Mouse (Mus musculus) liver, embryonic 11.5 days (tissue): ENCODE data around the gene Klb. TPM values are rescaled to one million over a fixed set of nuclear protein-coding genes. Genes with fewer than 3 reads are reported as not detected.

Experiments
- ATAC-seq: fragments of 200-750 bp; cut with Nextera tagmentation; replicated peaks from 2 replicates; pipeline ENCODE4 v1.8.0; 2017; ENCODE audit warnings: moderate number of reproducible peaks, mild to moderate bottlenecking, moderate TSS enrichment, moderate library complexity; ENCODE audit not compliant: low FRiP score
- DNase-seq: peaks from one replicate; pipeline ENCODE4 v3.0.0-alpha.2; 2017; ENCODE audit warnings: low spot score
- H3K27ac ChIP-seq: fragments of 300-500 bp; sonication (generic); 2 replicates; pipeline ENCODE4 v1.5.1; 2014; ENCODE audit warnings: mild to moderate bottlenecking, low read depth, low read length, control low read depth
- H3K27me3 ChIP-seq: fragments of 300-500 bp; sonication (generic); replicated peaks from 2 replicates; pipeline ENCODE4 v1.6.1; 2014; ENCODE audit warnings: low read length, mixed read lengths; ENCODE audit not compliant: control insufficient read depth, insufficient read depth
- H3K36me3 ChIP-seq: fragments of 300-500 bp; sonication (generic); 2 replicates; pipeline ENCODE4 v1.6.1; 2014; ENCODE audit warnings: mild to moderate bottlenecking, low read length, moderate library complexity, mixed read lengths; ENCODE audit not compliant: control insufficient read depth, insufficient read depth
- H3K4me1 ChIP-seq: fragments of 300-500 bp; sonication (generic); replicated peaks from 2 replicates; pipeline ENCODE4 v1.6.1; 2014; ENCODE audit warnings: low read length, mixed read lengths; ENCODE audit not compliant: control insufficient read depth, insufficient read depth
- H3K4me2 ChIP-seq: fragments of 300-500 bp; sonication (generic); 2 replicates; pipeline ENCODE4 v1.6.1; 2014; ENCODE audit warnings: mild to moderate bottlenecking, control low read depth, moderate library complexity
- H3K4me3 ChIP-seq: fragments of 300-500 bp; sonication (generic); 2 replicates; pipeline ENCODE4 v1.5.1; 2014; ENCODE audit warnings: low read depth, low read length, control low read depth
- H3K9ac ChIP-seq: fragments of 300-500 bp; sonication (generic); 2 replicates; pipeline ENCODE4 v1.6.1; 2014; ENCODE audit warnings: low read depth, low read length, control low read depth
- H3K9me3 ChIP-seq: fragments of 300-500 bp; sonication (generic); 2 replicates; pipeline ENCODE4 v1.6.1; 2016; ENCODE audit warnings: low read length, inconsistent platforms, mixed read lengths; ENCODE audit not compliant: control insufficient read depth
- WGBS: fragments of 180-500 bp; shearing (Covaris S2); extraction: QIAGEN DNeasy Blood & Tissue Kit; methylation state at CpG from one replicate; pipeline ENCODE4 v1.1.7; 2014; 5-methylcytosine and 5-hydroxymethylcytosine counted together
- polyA plus RNA-seq: library from polyadenylated mRNA; unstranded; fragments of >200 nt; fragmentation: Nextera tagmentation; extraction: Ambion mirVana; gene quantifications from 2 replicates; pipeline ENCODE4 v1.2.1, GENCODE M21; 2014

Gene Klb
- polyA plus RNA-seq, 1 experiment from 2014 or later, result 10.8 TPM

DNA sequence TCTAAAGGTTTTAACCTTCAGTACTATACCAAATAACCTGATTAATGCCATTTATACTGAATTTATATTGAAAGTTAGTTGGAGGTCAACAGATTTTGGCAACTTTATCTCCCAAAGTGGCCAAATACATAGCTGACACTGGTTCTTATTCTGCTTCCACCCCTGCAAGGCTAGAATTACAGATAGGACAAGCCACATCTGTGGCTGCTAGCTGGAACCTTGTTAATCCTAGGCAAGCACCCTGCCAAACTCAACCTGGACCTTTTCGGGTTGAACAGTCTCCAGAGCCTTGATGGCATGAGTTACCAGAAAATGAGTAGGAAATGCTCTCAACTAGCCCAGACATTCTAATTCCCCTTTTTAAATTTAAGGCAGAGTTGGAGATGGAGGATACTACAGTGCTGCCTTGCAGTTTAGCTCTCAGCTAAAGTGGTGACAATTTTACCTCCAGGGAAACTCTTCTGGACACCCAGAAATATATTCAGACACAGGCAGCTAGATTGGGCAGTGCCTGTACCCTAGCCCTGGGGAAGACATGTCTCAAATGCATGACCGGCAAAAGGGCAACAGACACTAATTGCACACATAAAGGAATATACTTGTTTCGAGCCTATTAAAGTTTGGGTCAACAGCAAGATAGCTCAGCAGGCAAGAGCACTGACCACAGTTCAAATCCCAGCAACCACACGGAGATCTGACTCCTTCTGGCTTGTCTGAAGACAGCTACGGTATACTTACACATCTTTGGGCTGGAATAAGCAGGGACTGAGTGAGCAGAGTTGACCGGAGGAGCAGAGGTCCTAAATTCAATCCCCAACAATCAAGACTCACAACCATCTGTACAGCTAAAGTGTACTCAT is 39.1 kb downstream of the Klb start:
- no peak for DNase-seq
- ATAC-seq, result no peak
- H3K27me3 ChIP-seq, result no peaks in the 10 kb centered on the region
- no peak overlapping the region for H3K9ac ChIP-seq
- peaks cover 15% of the 10 kb centered on the region for H3K4me1 ChIP-seq
- WGBS, result 70% methylated on average over 6 of the region's 6 CpGs
- H3K36me3 ChIP-seq, result peaks cover 27% of the 10 kb centered on the region
- H3K4me2 ChIP-seq, result no peak overlapping the region
- no peak overlapping the region; the same call in 1 of the 2 replicates for H3K27ac ChIP-seq
- H3K9me3 ChIP-seq, result no peaks in the 10 kb centered on the region
- no peak overlapping the region for H3K4me3 ChIP-seq

DNA sequence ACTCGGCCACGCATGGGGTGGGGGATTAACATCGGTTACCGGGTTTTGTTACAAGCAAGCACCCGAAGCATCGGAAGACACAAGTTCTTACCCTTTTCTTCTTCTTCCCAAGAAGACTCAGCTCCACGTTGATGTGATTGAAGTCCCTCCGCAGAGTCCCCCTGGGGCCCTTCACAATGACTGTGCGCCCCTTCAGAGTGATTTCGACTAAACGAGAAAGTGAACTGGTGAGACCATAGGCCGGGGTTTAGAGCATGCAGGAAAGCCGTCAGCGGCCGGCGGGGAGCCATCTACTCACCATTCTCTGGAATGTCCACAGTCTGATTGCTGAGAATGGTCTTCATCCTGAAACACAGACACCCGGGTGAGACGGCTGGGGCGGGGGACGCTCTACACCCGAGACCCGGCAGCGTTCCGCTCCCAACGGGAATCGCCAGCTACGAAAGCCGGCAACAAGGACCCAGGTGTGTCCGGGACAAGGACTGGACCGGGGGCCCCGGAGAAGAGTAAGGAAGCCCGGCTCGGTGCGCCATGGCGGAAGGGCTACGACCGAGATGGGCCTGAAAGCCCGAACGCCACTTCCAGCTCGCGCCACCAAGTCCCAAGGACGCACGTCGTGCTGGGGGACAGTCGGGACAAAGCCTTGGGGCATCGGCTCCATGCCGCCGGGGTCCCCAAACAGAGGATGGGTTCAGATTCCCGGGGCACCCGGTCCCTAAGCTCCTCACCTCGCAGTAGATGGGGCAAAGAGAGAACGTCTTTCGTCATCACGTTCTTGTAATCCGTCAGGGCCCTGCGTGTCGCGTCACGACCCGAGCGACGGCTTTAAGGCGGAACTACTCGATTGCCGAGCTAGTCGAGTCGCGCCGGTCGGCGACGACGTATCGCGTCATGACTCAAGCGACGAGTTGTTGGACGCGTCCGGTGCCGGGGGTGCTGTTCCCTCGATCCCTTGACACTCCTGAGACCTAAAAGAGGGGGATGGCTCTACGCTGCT is 42.8 kb downstream of the Klb start, which contains the start of the genes Rpl9 and Lias:
Gene Rpl9, minus strand, starts transcription at position 797 of the 997 bp plus-strand sequence.
Gene Lias, plus strand, starts transcription at position 850 of the 997 bp plus-strand sequence.
- ATAC-seq (peak; percentile 90), DNase-seq (peak; percentile 94)
- H3K4me2 ChIP-seq, result peak within 1 kb of the TSS; percentile 95
- peak within 1 kb of the TSS; percentile 100 for H3K9ac ChIP-seq
- under 1% methylated on average over 83 of the region's 83 CpGs for WGBS
- no peaks in the 10 kb centered on the region for H3K9me3 ChIP-seq
- peaks cover 15% of the 10 kb centered on the region for H3K4me1 ChIP-seq
- H3K36me3 ChIP-seq, result peaks cover 33% of the 10 kb centered on the region
- peak within 1 kb of the TSS; percentile 96 for H3K4me3 ChIP-seq
- no peaks in the 10 kb centered on the region for H3K27me3 ChIP-seq
- H3K27ac ChIP-seq, result peak within 1 kb of the TSS; percentile 93

DNA sequence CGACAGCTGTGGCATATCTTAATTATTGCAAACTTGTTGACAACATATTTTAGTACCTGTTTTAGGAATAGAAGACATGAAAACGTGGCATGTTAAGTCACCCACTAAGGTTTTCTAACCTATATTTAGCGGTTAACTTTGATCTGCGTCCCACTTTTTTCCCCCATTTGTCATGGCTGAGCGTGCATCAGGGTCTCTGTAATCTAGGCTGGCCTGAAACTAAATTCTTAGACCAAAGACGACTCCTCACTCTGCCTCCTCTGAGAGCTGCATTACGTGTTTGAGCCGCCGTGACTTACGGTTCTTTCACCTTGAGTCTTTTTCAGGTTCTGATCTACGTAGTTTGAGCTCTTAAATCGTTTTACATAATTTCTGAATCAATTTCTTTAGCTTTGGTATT is 43.6 kb downstream of the Klb start:
- no peak overlapping the region for H3K27ac ChIP-seq
- peaks cover 15% of the 10 kb centered on the region for H3K4me1 ChIP-seq
- H3K4me3 ChIP-seq, result peak overlapping the region; percentile 96
- ATAC-seq (peak; percentile 42), DNase-seq (no peak)
- no peaks in the 10 kb centered on the region for H3K27me3 ChIP-seq
- peak overlapping the region; percentile 68 for H3K4me2 ChIP-seq
- peaks cover 35% of the 10 kb centered on the region for H3K36me3 ChIP-seq
- H3K9ac ChIP-seq, result peak overlapping the region; percentile 66
- 4% methylated on average over 12 of the region's 12 CpGs for WGBS
- H3K9me3 ChIP-seq, result no peaks in the 10 kb centered on the region

DNA sequence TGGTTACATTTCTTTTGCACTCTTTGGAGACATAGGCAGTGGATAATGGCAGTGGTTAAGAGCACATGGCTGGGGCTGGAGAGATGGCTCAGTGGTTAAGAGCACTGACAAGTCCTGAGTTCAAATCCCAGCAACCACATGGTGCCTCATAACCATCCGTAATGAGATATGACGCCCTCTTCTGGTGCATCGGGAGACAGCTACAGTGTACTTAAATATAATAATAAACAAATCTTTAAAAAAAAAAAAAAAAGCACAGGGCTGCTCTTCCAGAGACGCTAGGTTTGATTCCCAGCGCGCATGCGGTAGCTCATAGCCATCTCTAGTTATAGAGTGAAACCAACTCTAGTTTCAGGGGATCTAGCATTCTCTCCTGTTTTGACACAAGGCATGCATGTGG is 46.3 kb downstream of the Klb start:
- H3K9ac ChIP-seq, result no peak overlapping the region
- no peak overlapping the region for H3K4me3 ChIP-seq
- H3K4me2 ChIP-seq, result no peak overlapping the region
- no peaks in the 10 kb centered on the region for H3K9me3 ChIP-seq
- no peaks in the 10 kb centered on the region for H3K27me3 ChIP-seq
- WGBS, result 85% methylated on average over 7 of the region's 7 CpGs
- DNase-seq, result no peak
- ATAC-seq, result no peak
- H3K36me3 ChIP-seq, result peaks cover 19% of the 10 kb centered on the region
- peaks cover 6% of the 10 kb centered on the region for H3K4me1 ChIP-seq
- no peak overlapping the region for H3K27ac ChIP-seq

DNA sequence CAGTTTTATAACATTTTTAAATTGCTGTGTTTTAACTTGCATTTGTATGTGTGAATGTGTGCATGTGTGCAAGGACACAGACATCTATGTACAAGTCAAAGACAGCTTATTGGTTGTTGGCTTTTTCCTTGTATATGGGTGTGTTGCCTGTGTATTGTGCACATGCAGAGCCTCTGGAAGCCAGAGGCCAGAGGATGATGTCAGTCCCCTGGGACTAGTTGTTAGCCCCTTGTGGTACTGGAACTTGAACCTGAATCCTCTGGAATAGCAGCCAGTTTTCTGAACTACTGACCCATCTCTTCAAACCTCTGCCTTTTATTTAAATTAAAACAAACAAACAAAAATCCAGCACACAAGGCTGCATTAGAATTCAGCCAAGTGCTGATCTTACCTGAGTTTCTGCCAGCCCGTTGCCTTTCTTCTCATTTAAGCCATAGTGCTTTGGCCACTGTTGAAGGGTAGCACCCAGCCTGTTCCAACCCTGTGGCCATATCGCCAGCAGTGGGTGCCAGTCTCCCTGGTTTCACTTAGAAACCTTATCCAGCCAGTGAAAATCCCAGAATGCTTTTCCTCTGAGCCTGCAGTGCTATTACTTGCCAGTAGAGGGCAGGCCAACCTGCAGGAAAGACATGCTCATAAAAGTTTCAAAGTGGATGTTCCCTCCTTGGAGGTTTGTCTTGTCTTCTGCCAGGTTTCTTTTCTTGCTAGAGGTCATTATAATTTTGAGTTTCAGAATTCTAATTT is 53.3 kb downstream of the Klb start:
- Histone ChIP-seq H3K4me2 (no peak overlapping the region), H3K9ac (no peak overlapping the region), H3K27me3 (no peaks in the 10 kb centered on the region), H3K27ac (no peak overlapping the region), H3K9me3 (no peaks in the 10 kb centered on the region), H3K36me3 (peaks cover 21% of the 10 kb centered on the region), H3K4me1 (no peaks in the 10 kb centered on the region), H3K4me3 (no peak overlapping the region)
- 31% methylated on average over 2 of the region's 2 CpGs for WGBS
- ATAC-seq (peak; percentile 74; the same call in 1 of the 2 replicates), DNase-seq (peak; percentile 66)

DNA sequence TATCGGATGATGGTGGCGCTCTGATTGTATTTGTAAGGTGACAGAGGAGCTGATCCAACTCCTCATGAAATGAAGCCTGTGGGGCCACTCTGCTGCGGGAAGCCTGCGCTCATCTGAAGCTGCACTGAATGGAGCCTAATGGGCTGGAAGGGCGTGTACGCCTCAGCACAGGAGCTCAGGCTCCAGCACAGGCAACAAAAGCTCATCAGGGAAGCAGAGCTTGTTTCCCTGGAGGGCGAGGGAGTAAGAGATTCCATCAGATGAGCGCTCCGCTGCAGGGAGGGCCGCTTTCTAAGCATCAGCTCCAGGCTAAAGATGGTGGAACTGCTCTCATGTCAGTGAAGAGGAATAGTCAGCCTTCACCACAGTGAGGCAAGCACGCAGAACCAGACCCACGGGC is 59.9 kb downstream of the Klb start:
- ATAC-seq, result no peak
- no peak for DNase-seq
- Histone ChIP-seq H3K36me3 (peaks cover 10% of the 10 kb centered on the region), H3K4me3 (no peak overlapping the region), H3K9me3 (no peaks in the 10 kb centered on the region), H3K27me3 (no peaks in the 10 kb centered on the region), H3K9ac (no peak overlapping the region), H3K4me2 (no peak overlapping the region), H3K27ac (no peak overlapping the region), H3K4me1 (no peaks in the 10 kb centered on the region)
- 73% methylated on average over 12 of the region's 12 CpGs for WGBS

DNA sequence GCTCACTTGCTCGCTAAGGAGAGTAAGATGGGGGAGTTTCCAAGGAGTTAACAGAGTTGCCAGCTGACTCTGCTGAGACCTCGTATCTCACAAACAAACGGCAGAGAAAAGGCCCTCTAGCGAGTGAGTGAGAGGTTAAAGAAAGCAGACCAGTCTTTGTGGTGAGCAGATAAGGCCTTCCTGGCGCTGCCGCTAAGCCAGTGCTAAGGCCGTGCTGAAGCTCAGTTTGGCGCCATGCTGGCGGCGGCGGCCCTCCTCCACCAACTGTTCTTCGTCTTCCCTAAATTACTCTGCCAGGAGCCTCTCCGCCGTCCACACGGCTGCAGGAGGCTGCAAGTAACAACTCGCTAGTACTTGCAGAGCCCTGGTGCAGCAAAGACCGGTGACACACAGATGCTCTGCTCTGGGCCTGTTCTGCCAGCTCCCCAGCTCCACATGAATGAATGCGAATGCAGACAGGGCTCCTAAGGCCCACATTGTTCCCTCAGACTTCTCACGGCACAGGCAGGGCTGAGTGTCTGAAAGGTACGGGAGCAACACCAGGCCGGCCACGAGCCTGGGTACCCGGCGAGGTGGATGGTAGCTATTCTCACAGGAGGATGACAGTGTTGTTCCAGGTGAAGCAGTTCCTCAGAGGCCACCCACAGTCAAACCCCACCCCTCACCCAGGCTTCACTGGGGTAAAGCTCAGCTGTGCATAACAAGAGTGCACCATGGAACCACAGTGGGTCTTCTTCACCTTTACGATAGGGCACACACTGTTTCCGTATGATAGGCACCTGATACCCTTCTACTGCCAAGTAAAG is 67.7 kb downstream of the Klb start:
- DNase-seq (peak; percentile 77), ATAC-seq (peak; percentile 96)
- Histone ChIP-seq H3K27me3 (no peaks in the 10 kb centered on the region), H3K4me3 (peak overlapping the region; percentile 11; the same call in 1 of the 2 replicates), H3K36me3 (peaks cover 5% of the 10 kb centered on the region; the same call in 1 of the 2 replicates), H3K4me1 (peaks cover 20% of the 10 kb centered on the region), H3K9me3 (no peaks in the 10 kb centered on the region), H3K4me2 (peak overlapping the region; percentile 68), H3K27ac (peak overlapping the region; percentile 90), H3K9ac (peak overlapping the region; percentile 66)
- 25% methylated on average over 26 of the region's 26 CpGs for WGBS
